Mouse (Mus musculus) testis, postnatal 10 days (tissue): ENCODE measurements around the gene Gm14326.
A peak's percentile ranks its signal among the peaks of the same experiment; 100 is the strongest.
"Not testable (repeated sequence)": the region's sequence is repeated elsewhere in the genome, so short reads cannot be mapped to it uniquely, and the experiment has no call there.

Experiments used
- DNase-seq: peaks from one replicate; pipeline ENCODE4 v3.0.0; 2021; ENCODE audit warnings: low spot score

Gene Gm14326

DNA sequence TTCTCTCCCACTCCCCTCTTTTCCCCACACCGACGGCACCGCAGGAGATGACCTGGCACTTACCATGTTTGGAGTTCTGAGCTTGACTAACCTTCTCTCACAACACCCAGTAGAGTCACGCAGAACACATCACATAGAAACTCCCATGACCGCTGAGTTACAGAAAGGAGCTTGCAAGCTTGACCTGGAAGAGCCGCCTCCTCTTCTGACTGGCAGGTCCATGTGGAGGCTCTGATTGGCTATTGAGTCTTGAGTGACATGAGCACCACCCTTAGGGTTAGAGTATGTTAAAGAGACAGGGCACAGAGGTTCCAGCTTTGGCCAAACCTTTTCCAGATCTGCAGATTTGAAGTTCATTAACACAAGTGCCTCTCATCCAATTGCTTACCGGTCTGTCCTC lies at the start of gene Gm14326:
TSS of gene Gm14326 (minus strand) at position 153 of the 400 bp plus-strand sequence.
- DNase-seq: peak; percentile 50

DNA sequence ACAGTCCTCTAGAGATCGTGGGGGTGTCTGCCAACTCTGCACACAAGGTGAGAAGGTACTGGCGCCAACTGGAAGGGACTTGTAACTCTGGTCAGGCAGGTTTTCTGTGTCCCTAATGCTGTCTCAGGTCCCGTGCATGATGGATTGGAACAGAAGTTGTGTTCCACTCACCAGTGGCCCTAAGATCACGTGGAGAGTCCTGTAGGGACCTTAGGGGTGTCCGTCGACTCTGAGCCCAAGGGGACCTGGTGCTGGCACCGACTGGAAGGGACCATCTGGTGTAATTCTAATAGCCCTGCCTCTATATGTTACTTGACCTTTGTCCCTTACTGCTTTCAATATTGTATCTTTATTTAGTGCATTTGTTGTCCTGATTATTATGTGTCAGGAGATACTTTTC lies 17.7 kb upstream of the Gm14326 start:
- DNase-seq: not testable (repeated sequence)

GRCm38 (mm10) chr2:177956734-177957133 lies 363 bp downstream of the Gm14326 start:
- peak; percentile 48 for DNase-seq

GRCm38 (mm10) chr2:177925563-177926103 lies 31.5 kb downstream of the Gm14326 start, which contains the start of gene Zfp972:
Gene Zfp972 (minus strand): TSS chr2:177925613.
- DNase-seq: not testable (repeated sequence)

DNA sequence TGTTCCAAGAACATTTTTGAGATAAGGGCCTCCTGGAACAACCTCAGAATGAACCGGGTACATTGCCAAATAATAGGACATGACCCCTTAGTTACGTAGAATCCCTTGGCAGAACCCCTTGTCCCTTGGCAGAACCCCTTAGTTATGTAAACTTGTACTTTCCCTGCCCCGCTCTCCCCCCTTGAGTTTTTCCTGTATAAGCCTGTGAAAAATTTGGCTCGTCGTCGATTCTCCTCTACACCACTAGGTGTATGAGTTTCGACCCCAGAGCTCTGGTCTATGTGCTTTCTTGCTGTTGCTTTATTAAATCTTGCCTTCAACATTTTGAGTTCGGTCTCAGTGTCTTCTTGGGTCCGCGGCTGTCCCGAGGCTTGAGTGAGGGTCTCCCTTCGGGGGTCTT lies 53.8 kb downstream of the Gm14326 start:
- not testable (repeated sequence) for DNase-seq

DNA sequence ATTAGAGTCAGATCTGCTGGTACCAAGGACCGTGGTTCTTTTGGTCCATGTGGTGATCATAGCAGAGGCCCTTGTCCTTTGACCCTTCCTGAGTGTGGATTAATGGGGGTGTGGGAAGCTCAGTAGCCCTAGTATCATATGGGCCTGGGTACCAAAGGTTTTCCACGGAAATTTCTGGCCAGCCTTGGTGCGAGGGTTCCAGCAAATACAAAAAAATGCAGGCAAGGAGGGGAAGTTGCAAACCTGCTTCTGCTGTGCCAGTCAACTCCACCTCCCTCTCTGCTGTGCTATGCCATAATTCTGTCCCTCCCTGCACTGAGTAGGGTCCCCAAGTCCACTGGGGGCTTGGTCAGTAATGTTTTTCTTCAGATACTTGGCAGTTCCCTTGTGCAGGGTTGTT lies 58.9 kb downstream of the Gm14326 start:
- not testable (repeated sequence) for DNase-seq

- not testable (repeated sequence) for DNase-seq
These were observed 60.0 kb downstream of the Gm14326 start, which contains the start of gene Gm14327 for GRCm38 (mm10) chr2:177897046-177897578. Gene Gm14327 (plus strand): TSS chr2:177897096.

DNA sequence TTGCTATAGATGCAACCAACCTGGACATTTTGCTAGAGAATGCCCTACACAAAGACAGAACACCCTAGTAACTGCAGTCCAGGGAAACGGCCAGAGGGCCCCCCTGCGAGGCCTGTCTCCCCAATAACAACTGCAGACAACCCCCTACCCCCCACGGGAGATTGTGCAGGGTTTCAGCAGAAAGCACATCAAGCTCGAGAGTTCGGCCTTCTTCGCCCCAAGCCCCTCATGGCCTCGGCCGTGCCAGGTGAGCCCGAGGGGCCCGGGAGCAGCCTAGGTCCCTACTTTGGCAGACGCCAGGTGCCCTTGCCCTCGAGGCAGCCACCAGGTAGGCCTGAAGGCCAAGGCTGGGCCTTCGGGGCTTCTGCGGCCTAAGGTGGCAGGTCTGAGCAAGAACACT lies 69.4 kb downstream of the Gm14326 start:
- DNase-seq: not testable (repeated sequence)
